Mouse (Mus musculus) forebrain, embryonic 15.5 days (tissue): ENCODE data around the gene Eif6. TPM values are rescaled to one million over a fixed set of nuclear protein-coding genes. Genes with fewer than 3 reads are reported as not detected.

Experiments
- ATAC-seq: fragments of 200-750 bp; cut with Nextera tagmentation; replicated peaks from 2 replicates; pipeline ENCODE4 v1.8.0; 2017; ENCODE audit warnings: mild to moderate bottlenecking, moderate TSS enrichment, moderate library complexity
- H3K27ac ChIP-seq: fragments of 300-500 bp; sonication (generic); replicated peaks from 2 replicates; pipeline ENCODE4 v1.5.1; 2015; ENCODE audit warnings: mild to moderate bottlenecking, inconsistent platforms
- H3K27me3 ChIP-seq: fragments of 300-500 bp; sonication (generic); 2 replicates; pipeline ENCODE4 v1.6.1; 2015; ENCODE audit warnings: inconsistent platforms
- H3K36me3 ChIP-seq: fragments of 300-500 bp; sonication (generic); 2 replicates; pipeline ENCODE4 v1.6.1; 2015; ENCODE audit warnings: mild to moderate bottlenecking, inconsistent platforms
- H3K4me1 ChIP-seq: fragments of 300-500 bp; sonication (generic); 2 replicates; pipeline ENCODE4 v1.6.1; 2015; ENCODE audit warnings: inconsistent platforms
- H3K4me2 ChIP-seq: fragments of 300-500 bp; sonication (generic); replicated peaks from 2 replicates; pipeline ENCODE4 v1.6.1; 2015; ENCODE audit warnings: mild to moderate bottlenecking, inconsistent platforms
- H3K4me3 ChIP-seq: fragments of 300-500 bp; sonication (generic); 2 replicates; pipeline ENCODE4 v1.5.1; 2015; ENCODE audit warnings: mild to moderate bottlenecking, inconsistent platforms
- H3K9ac ChIP-seq: fragments of 300-500 bp; sonication (generic); replicated peaks from 2 replicates; pipeline ENCODE4 v1.6.1; 2015; ENCODE audit warnings: mild to moderate bottlenecking, inconsistent platforms
- H3K9me3 ChIP-seq: fragments of 300-500 bp; sonication (generic); 2 replicates; pipeline ENCODE4 v1.6.1; 2016; ENCODE audit warnings: inconsistent platforms
- WGBS: fragments of 180-500 bp; shearing (Covaris S2); methylation state at CpG from one replicate; pipeline ENCODE4 v1.1.7; 2015; ENCODE audit warnings: mixed read lengths; 5-methylcytosine and 5-hydroxymethylcytosine counted together
- polyA plus RNA-seq: library from polyadenylated mRNA; unstranded; fragments of >200 nt; fragmentation: Nextera tagmentation; extraction: Ambion mirVana; gene quantifications from 2 replicates; pipeline ENCODE4 v1.2.1, GENCODE M21; 2015

Eif6 gene
- polyA plus RNA-seq, 1 experiment from 2014 or later: 159 TPM

DNA sequence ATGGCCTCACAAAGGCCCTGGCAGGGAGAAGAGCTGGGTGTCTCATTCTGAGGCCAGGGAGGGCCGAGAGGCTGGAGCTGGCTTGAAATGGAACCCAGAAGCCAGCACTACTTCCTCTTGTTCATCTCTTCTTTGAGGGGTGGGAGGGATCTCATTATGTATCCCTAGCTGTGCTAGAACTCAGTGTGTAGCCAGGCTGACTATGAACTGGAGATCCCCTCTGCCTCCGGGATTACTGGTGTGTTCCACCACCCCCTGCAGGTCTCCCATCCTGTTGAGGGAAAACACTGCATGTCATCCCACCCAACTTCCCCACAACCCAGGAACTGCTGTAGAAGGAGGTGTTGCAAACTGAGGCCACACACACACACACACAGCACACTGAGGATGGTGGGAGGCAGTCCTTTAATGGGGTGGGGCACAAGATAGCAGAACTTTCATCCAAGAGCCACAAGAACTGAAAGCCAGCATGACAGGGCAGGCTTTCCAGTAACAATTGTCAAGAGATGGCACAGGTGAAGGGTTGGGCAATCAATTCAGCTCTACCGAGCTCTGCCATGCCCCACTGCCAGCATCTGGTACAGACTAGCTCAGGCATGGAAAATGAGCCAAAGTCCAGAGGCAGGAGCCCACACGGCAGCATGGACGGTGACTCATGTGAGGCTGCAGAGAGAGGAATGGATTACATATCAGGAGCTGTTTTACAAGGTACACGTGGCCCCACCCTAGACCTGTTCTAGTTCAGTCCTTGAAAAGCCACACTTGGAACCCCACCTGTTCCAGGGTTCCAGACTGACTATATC is 7.1 kb downstream of the Eif6 start:
- peaks cover 20% of the 10 kb centered on the region for H3K4me1 ChIP-seq
- peak; percentile 57; the same call in 1 of the 2 replicates for ATAC-seq
- peak overlapping the region; percentile 88 for H3K27ac ChIP-seq
- H3K4me2 ChIP-seq: peak overlapping the region; percentile 83
- H3K36me3 ChIP-seq: peaks cover 45% of the 10 kb centered on the region
- H3K4me3 ChIP-seq: peak overlapping the region; percentile 58
- no peaks in the 10 kb centered on the region for H3K27me3 ChIP-seq
- H3K9ac ChIP-seq: peak overlapping the region; percentile 72
- no peaks in the 10 kb centered on the region for H3K9me3 ChIP-seq
- 63% methylated on average over 6 of the region's 6 CpGs for WGBS

DNA sequence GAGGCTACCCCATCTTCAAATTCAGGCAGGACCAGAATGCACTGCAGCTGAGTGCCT is 7.5 kb downstream of the Eif6 start, which contains the start of gene BC029722:
TSS of gene BC029722 (minus strand) at position 35 of the 57 bp plus-strand sequence.
- ATAC-seq: no peak
- Histone ChIP-seq H3K4me1 (peaks cover 20% of the 10 kb centered on the region), H3K36me3 (peaks cover 49% of the 10 kb centered on the region), H3K4me2 (peak within 1 kb of the TSS; percentile 83), H3K9ac (peak within 1 kb of the TSS; percentile 72), H3K27ac (peak within 1 kb of the TSS; percentile 88), H3K4me3 (peak within 1 kb of the TSS; percentile 58), H3K27me3 (no peaks in the 10 kb centered on the region), H3K9me3 (no peaks in the 10 kb centered on the region)

DNA sequence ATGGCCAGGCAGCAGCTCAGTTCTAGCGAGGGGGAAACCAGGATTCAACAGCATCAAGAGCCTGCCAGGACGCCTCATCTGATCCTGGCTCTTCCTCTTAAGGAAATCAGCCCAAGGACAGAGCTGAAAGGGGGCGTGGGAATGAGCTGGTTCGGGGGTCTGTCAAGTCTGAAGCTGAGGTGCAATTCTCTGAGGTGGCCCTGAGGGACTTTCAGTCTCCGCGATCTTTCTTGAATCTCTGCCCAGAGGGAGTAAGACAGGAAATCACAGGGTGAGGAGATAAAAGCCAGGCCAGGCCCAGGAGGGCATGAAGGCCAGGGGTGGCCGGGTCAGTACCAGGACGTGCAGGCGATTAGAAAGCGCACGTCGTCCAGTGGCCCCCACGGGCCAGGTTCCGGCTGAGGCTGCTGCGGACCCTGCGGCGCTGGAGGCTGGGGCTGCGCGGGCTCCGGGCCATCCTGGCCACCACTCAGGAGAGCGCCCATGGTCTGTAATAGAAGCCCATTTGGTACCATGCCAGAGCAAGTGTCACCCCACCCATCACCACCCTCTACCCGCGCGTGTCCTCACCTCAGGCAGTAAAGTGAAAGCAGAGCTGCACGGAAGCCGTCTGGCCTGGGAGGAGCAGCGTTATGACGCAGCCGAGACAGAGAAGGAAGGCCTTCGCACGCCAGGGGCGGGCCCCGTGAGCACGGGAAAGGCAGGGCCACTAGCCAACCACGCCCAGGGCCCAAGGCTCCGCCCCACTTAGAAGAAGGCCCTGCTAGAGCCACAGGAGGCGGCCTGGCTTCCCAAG is 7.9 kb downstream of the Eif6 start:
- H3K36me3 ChIP-seq: peaks cover 50% of the 10 kb centered on the region
- 3% methylated on average over 37 of the region's 37 CpGs for WGBS
- H3K27ac ChIP-seq: peak overlapping the region; percentile 88
- H3K9ac ChIP-seq: peak overlapping the region; percentile 72
- H3K4me1 ChIP-seq: peaks cover 20% of the 10 kb centered on the region
- ATAC-seq: peak; percentile 95
- H3K27me3 ChIP-seq: no peaks in the 10 kb centered on the region
- peak overlapping the region; percentile 58 for H3K4me3 ChIP-seq
- H3K9me3 ChIP-seq: no peaks in the 10 kb centered on the region
- peak overlapping the region; percentile 83 for H3K4me2 ChIP-seq

DNA sequence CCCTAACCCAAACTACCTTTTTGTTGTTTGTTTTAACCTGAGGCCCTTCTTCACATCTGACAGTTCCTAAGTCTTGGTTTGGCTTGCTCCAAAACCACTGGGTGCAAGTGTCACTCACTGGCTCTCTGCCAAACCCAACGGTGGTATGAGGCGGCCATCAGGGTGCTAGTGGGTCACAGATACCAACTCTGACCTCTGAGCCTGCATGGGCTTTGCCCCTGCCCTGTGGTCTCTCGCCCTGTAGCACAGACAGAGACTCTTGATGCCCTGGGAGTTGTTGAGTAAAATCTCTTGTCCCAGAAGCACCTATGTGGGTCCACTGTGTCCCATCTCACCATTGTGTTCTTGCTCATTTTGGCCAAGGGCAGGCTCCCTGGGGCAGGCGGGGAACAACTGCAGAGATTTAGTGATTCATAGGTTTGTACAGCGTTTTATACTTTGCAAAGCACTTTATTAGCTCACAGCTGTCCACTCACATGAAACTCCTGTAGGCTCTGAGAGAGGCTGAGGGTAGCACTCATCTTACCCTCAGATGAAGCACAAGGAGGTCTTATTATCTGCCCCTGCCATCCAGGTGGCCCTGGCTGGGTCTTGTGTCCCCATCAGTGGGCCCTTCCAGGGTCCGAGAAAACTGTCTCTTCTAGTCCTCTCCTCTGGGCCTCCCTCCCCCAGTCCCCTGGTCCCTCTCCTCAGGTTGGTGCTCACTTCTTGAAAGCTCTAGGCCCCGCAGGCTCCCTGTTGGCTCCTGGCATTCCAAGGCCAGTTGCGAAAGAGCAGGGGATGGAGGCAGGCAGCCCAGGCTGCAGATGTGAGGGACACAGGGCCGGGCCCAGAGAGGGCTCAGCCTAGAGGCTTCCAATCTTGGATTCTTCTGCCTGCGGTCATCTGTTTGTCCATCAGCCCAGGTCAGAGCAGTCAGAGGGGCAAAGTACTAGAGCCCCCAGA is 9.2 kb downstream of the Eif6 start:
- Histone ChIP-seq H3K9ac (no peak overlapping the region), H3K4me1 (peaks cover 20% of the 10 kb centered on the region), H3K4me2 (no peak overlapping the region), H3K4me3 (no peak overlapping the region), H3K36me3 (peaks cover 39% of the 10 kb centered on the region), H3K27ac (no peak overlapping the region), H3K27me3 (no peaks in the 10 kb centered on the region), H3K9me3 (no peaks in the 10 kb centered on the region)
- ATAC-seq: no peak
- WGBS: 78% methylated on average over 10 of the region's 10 CpGs

DNA sequence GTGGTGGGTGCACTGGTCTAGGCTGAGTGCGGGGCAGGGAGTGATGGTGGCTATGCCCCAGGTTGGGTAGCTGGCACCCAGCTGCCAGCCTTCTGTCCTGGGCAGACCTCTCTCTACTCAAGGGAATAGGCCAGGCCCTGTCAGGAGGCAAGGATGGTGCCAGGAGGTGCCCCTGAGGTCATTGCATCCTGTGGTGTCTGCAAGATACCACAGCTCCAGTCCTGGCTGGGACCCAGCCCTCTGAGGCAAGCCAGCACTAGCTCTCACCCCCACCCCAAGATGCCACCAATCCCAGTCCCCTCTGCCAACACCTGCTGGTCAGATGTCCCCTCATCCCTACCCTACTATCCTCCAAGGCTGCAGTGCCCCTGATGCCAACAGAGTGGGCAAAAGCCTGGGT is 10.5 kb downstream of the Eif6 start:
- Histone ChIP-seq H3K27ac (no peak overlapping the region), H3K9me3 (no peaks in the 10 kb centered on the region), H3K4me1 (peaks cover 20% of the 10 kb centered on the region), H3K9ac (no peak overlapping the region), H3K36me3 (peaks cover 27% of the 10 kb centered on the region), H3K4me2 (no peak overlapping the region), H3K27me3 (no peaks in the 10 kb centered on the region), H3K4me3 (no peak overlapping the region)
- 90% methylated on average over 1 of the region's 1 CpGs for WGBS
- no peak for ATAC-seq

DNA sequence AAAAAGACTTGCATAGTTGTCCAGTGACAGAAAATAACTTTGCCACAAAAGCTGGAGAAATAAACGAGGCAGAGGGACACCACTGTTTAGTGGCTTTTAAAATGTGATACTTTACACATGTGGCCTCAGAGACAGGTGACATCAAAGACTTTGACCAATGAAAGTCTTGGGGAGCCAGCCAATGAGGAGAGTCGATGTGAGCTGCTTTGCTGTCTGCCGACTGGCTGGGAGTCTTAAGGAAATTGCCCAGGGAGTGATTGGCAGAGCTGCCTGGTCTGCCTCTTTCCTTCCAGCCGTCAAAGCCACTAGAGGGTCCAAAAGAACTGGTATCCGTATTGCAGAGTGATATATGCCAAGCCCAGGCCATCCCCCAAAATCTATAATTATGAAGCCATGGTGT is 11.9 kb downstream of the Eif6 start:
- Histone ChIP-seq H3K27ac (no peak overlapping the region), H3K4me3 (no peak overlapping the region), H3K27me3 (no peaks in the 10 kb centered on the region), H3K9ac (no peak overlapping the region), H3K4me1 (peaks cover 20% of the 10 kb centered on the region), H3K9me3 (no peaks in the 10 kb centered on the region), H3K36me3 (peaks cover 19% of the 10 kb centered on the region), H3K4me2 (no peak overlapping the region)
- 41% methylated on average over 5 of the region's 5 CpGs for WGBS
- no peak for ATAC-seq

DNA sequence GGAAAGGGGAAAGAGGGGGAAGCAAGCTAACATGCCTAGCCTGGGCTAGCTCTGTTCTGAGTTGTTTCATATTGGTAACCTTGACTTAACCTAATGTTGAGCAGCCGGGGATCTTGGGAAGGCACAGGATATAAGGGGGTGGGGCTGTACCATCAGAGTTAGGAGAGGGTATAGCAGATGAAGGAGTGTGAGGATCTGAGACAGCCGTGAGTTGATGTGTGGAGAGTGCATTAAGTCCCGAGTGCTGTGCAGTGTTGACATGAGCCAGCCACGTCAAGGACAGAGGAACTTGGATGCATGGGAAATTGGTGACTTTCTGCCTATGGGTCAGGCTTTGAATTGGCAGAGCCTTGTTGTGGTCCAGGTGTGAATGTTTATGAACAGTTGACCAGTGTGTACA is 14.1 kb downstream of the Eif6 start:
- peaks cover 19% of the 10 kb centered on the region for H3K36me3 ChIP-seq
- WGBS: 83% methylated on average over 4 of the region's 4 CpGs
- no peaks in the 10 kb centered on the region for H3K27me3 ChIP-seq
- no peak for ATAC-seq
- H3K4me3 ChIP-seq: no peak overlapping the region
- no peak overlapping the region for H3K27ac ChIP-seq
- H3K9me3 ChIP-seq: no peaks in the 10 kb centered on the region
- H3K9ac ChIP-seq: no peak overlapping the region
- H3K4me1 ChIP-seq: peaks cover 2% of the 10 kb centered on the region; the same call in 1 of the 2 replicates
- H3K4me2 ChIP-seq: no peak overlapping the region

DNA sequence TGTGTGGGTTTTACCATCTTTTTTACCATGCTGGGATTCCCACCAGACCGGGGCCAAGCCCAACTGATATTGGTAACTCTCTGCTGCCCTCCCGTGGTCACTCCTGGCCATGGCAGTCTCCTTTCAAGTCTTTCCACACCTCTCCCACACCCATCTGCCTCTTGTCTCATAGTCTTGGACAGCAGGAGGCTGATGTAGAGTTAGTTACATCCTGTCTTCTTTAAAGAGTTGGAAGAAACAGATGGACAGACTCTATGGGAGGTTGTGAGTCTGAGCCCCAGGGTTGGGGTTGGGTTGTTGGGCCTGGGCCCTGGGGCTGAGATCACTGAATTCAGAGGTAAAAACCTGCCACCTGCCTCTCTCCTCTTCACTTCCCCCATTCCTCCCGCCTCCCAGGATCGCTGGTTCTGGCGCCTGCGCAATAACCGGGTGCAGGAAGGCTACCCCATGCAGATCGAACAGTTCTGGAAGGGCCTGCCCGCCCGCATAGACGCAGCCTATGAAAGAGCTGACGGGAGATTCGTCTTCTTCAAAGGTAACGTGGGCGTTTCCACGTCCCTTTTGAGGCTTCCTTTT is 14.8 kb downstream of the Eif6 start:
- H3K4me1 ChIP-seq: no peaks in the 10 kb centered on the region
- H3K4me3 ChIP-seq: no peak overlapping the region
- no peak overlapping the region for H3K27ac ChIP-seq
- no peak overlapping the region for H3K9ac ChIP-seq
- WGBS: 42% methylated on average over 16 of the region's 16 CpGs
- no peak overlapping the region for H3K4me2 ChIP-seq
- peaks cover 19% of the 10 kb centered on the region for H3K36me3 ChIP-seq
- H3K9me3 ChIP-seq: no peaks in the 10 kb centered on the region
- no peaks in the 10 kb centered on the region for H3K27me3 ChIP-seq
- peak; percentile 36; the same call in 1 of the 2 replicates for ATAC-seq

DNA sequence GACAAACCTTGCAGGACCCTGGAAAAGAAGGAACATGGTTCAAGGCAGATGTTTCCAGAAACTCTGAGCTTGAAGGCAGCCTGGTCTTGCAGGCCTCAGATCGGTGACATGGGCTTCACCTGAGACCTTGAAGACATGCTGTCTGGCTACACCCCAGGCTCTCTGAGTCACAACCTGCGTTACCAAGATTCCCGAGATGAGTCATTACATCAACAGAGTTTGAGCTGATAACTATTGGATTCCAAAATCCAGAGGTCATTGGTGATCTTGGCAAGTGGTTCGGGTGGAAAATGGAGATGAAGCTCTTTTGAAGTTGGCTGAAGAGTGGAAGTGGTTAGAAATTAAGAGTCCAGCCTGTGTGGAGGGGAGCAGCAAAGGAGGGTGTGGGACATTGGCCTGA is 17.1 kb downstream of the Eif6 start:
- WGBS: 91% methylated on average over 4 of the region's 4 CpGs
- H3K4me3 ChIP-seq: no peak overlapping the region

DNA sequence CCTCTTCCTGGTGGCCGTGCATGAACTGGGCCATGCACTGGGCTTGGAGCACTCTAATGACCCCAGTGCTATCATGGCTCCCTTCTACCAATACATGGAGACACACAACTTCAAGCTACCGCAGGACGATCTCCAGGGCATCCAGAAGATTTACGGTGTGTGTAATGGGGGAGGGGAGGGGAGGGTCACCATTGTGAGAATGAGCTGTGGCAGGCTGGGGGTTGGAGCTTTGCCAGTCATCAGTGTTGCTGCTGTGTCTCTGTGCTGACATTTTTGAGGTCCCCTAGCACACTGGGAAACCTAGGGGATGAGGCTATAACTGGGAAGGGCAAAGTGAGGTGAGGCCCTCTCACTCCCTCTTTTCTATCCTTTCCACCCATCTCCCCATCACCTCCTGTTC is 19.3 kb downstream of the Eif6 start:
- no peaks in the 10 kb centered on the region for H3K4me1 ChIP-seq
- 74% methylated on average over 4 of the region's 4 CpGs for WGBS
- no peak for ATAC-seq
- H3K9me3 ChIP-seq: no peaks in the 10 kb centered on the region
- no peak overlapping the region for H3K4me3 ChIP-seq
- no peak overlapping the region for H3K27ac ChIP-seq
- no peaks in the 10 kb centered on the region for H3K27me3 ChIP-seq
- no peak overlapping the region for H3K9ac ChIP-seq
- H3K4me2 ChIP-seq: no peak overlapping the region
- peaks cover 8% of the 10 kb centered on the region; the same call in 1 of the 2 replicates for H3K36me3 ChIP-seq

More for the DNA sequence above, 17.1 kb downstream of the Eif6 start:
- no peak overlapping the region for H3K27ac ChIP-seq
- no peaks in the 10 kb centered on the region for H3K4me1 ChIP-seq
- H3K4me2 ChIP-seq: no peak overlapping the region
- H3K27me3 ChIP-seq: no peaks in the 10 kb centered on the region
- H3K36me3 ChIP-seq: peaks cover 12% of the 10 kb centered on the region
- H3K9me3 ChIP-seq: no peaks in the 10 kb centered on the region
- ATAC-seq: no peak
- H3K9ac ChIP-seq: no peak overlapping the region

DNA sequence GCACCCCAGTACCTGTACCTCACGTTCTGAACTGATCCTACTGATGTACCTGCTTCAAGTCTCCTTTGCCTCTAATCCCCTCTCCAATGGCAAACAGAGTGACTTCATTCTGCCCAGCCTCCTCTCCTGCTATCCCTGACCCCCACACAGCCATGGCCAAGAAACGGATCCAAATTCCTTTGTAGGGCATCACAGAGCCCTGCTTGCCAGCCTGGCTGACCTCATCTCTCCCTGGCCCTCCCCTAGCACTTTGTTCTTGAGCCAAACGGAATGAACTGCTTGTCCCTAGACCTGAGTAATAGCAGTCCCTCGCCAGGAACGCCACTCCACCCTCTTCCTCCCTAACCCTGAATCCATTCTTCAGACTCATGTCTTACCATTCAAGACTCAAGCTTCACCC is 20.2 kb downstream of the Eif6 start:
- Histone ChIP-seq H3K27me3 (no peaks in the 10 kb centered on the region), H3K9ac (no peak overlapping the region), H3K4me1 (no peaks in the 10 kb centered on the region), H3K27ac (no peak overlapping the region), H3K9me3 (no peaks in the 10 kb centered on the region), H3K4me2 (no peak overlapping the region), H3K36me3 (peaks cover 10% of the 10 kb centered on the region), H3K4me3 (no peak overlapping the region)
- ATAC-seq: no peak
- 71% methylated on average over 5 of the region's 5 CpGs for WGBS

DNA sequence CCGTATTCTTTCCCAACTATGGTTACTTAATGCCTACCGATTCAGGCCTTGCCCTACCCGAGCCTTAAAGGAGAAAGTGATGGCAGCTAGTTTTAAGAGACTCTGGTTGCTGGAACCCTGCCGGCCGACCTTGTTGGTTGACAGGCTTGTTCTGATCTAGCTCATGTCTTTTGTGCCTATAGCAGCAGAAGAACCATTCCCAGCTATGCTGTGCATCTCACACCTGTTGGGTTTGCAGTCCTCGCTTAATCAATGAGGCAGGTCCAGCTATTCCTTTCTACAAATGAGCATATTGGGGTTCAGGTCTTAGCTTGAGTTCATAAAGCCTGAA is 20.8 kb downstream of the Eif6 start:
- Histone ChIP-seq H3K9me3 (no peaks in the 10 kb centered on the region), H3K4me3 (no peak overlapping the region), H3K9ac (no peak overlapping the region), H3K27me3 (no peaks in the 10 kb centered on the region), H3K4me2 (no peak overlapping the region), H3K27ac (no peak overlapping the region), H3K36me3 (peaks cover 17% of the 10 kb centered on the region), H3K4me1 (no peaks in the 10 kb centered on the region)
- whole genome bisulfite sequencing: 88% methylated on average over 6 of the region's 6 CpGs
- ATAC-seq: no peak
